Mouse (Mus musculus) myocyte (in vitro differentiated cells): Measurements from ENCODE around the gene Mrps6.

Experiments used
- CEBPB ChIP-seq: IDR thresholded peaks from 2 replicates; pipeline ENCODE4 v1.6.1; 2011; ENCODE audit warnings: mild to moderate bottlenecking, moderate library complexity; ENCODE audit not compliant: poor library complexity, insufficient read depth, severe bottlenecking
- MYOD1 ChIP-seq, 3 experiments: IDR thresholded peaks; one replicate each; pipeline ENCODE4 v1.6.1; 2011; ENCODE audit warnings: control low read depth in 2 of 3, low read depth in 2 of 3, mild to moderate bottlenecking in 2 of 3, moderate library complexity in 1 of 3; ENCODE audit not compliant: insufficient read length in 2 of 3, control insufficient read depth in 1 of 3
- POLR2A ChIP-seq: IDR thresholded peaks from one replicate; pipeline ENCODE4 v1.6.1; 2011; ENCODE audit warnings: low read depth, mild to moderate bottlenecking, control low read depth, moderate library complexity; ENCODE audit not compliant: insufficient read length
- TCF12 ChIP-seq: IDR thresholded peaks from one replicate; pipeline ENCODE4 v1.6.1; 2011; ENCODE audit warnings: mild to moderate bottlenecking, control low read depth; ENCODE audit not compliant: poor library complexity, insufficient read depth, severe bottlenecking

GRCm38 (mm10) chr16:92009586-92009985 is 48.5 kb upstream of the Mrps6 start:
- no peak for TF ChIP-seq MYOD1 (IDR thresholded peaks at IDR 0.05; ENCODE audit: control insufficient read depth in 1 of 3, insufficient read length in 2 of 3, low read depth in 2 of 3)
- no peak for TF ChIP-seq TCF12
- no peak for TF ChIP-seq POLR2A
- TF ChIP-seq CEBPB = no peak
